In the genomic region with DNA sequence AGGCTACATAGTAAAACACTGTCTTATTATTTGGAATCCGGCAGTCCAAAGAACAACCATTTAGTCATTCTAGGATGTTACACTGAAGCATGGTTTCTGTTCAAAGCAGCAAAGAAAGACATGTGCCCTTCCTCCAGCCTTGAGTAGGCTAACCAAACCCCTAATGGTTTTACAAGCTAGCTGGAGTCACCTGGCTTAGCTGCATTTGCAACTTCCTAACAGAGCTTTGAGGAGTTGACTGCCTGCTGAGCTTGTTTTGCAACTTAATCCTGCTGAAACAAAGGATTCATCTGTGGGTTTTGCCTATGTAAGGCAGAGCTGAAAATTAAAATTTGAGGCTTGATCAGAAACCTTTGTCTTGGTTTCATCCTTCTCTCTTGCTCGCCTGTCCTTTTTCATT, we compare ENCODE assay signal across 27 mouse cellular contexts. TPM values are rescaled to one million over a fixed set of nuclear protein-coding genes. Genes with fewer than 3 reads are reported as not detected.
DNase-seq lines count a peak whose midpoint lies in the region; TF ChIP-seq lines count a peak whose summit lies in the region.
"Had no signal": no experiment of that assay in that cellular context is flagged by ENCODE, and none has a peak within 500 bp of the region (broad histone marks: within the 10 kb centered on the region; RNA-seq: fewer than 3 reads in every experiment).

No protein-coding gene starts in this region.

- H3K4me3 ChIP-seq in ES-Bruce4 (ENCODE audit: low read depth, low read length) = no peak overlapping the region
- H3K4me3 ChIP-seq in ES-E14 (ENCODE audit: insufficient read depth in 1 of 2, low read depth in 1 of 2, low read length in 2 of 2, poor library complexity in 1 of 2, severe bottlenecking in 1 of 2) = no peak overlapping the region
- H3K4me3 ChIP-seq: embryonic facial prominence, embryonic 10.5 days; embryonic facial prominence, embryonic 12.5 days; forebrain, embryonic 13.5 days; forebrain, embryonic 15.5 days had no signal

- in situ Hi-C loops in ES-E14 (cut with MboI; ENCODE audit: low sequenced_read_pairs in 2 of 2, unreplicated experiment in 2 of 2) = no loop called here

- H3K27ac ChIP-seq in ES-Bruce4 (ENCODE audit: insufficient read depth, low read length) = peak overlapping the region; percentile 44; the same call in 1 of the 2 replicates
- no peak overlapping the region for H3K27ac ChIP-seq in ES-E14 (ENCODE audit: insufficient read depth, low read depth, low read length, poor library complexity, severe bottlenecking)
- H3K27ac ChIP-seq: embryonic facial prominence, embryonic 10.5 days; embryonic facial prominence, embryonic 12.5 days; forebrain, embryonic 13.5 days; forebrain, embryonic 15.5 days had no signal

- H3K9me3 ChIP-seq in ES-Bruce4 (replicated peaks; ENCODE audit: control insufficient read depth, insufficient read depth, low read length, poor library complexity, severe bottlenecking) (no peaks in the 10 kb centered on the region; the same call in 1 of the 2 replicates), ES-E14 (ENCODE audit: control insufficient read depth, insufficient read depth, low read depth, low read length) (no peaks in the 10 kb centered on the region)
- H3K9me3 ChIP-seq: forebrain, embryonic 15.5 days had no signal

- no peak for TF ChIP-seq POLR2A in ES-Bruce4 (IDR thresholded peaks at IDR 0.05; ENCODE audit: insufficient read depth, low read length)

- H3K9ac ChIP-seq in ES-Bruce4 (ENCODE audit: low read depth, poor library complexity, severe bottlenecking) = no peak overlapping the region
- no peak overlapping the region for H3K9ac ChIP-seq in ES-E14 (ENCODE audit: insufficient read depth, low read depth, low read length, poor library complexity, severe bottlenecking)
- H3K9ac ChIP-seq: embryonic facial prominence, embryonic 12.5 days; forebrain, embryonic 13.5 days; forebrain, embryonic 15.5 days; forebrain, postnatal 0 days had no signal

- H3K36me3 ChIP-seq in ES-Bruce4 (ENCODE audit: control insufficient read depth, insufficient read depth, low read length, poor library complexity, severe bottlenecking) (no peaks in the 10 kb centered on the region), ES-E14 (ENCODE audit: control insufficient read depth, insufficient read depth, low read length, poor library complexity, severe bottlenecking) (no peaks in the 10 kb centered on the region)
- H3K36me3 ChIP-seq: embryonic facial prominence, embryonic 10.5 days; embryonic facial prominence, embryonic 12.5 days; forebrain, embryonic 15.5 days had no signal

- DNase-seq in ES-E14 (ENCODE audit: low read depth, low spot score) (peak; percentile 17), ZHBTc4 (ENCODE audit: low read depth, low spot score) (peak; percentile 34)
- DNase-seq in cerebellum, adult 8-10 months = no peak
- DNase-seq in gastrocnemius, adult 8-10 months (ENCODE audit: low spot score in 2 of 2) = no peak
- DNase-seq: adrenal gland, adult 2 months; adrenal gland, postnatal 10 days; adrenal gland, postnatal 25 days; B cell, adult 2 months; cerebellum, adult 11 months; cerebellum, adult 18-20 months; cerebellum, adult 9-10 months; cerebellum, postnatal 10 days; cerebellum, postnatal 25 days; forebrain, postnatal 0 days had no signal

- TF ChIP-seq CTCF in ES-Bruce4 (IDR thresholded peaks at IDR 0.05; ENCODE audit: low read depth, low read length) = no peak

- H3K27me3 ChIP-seq in ES-Bruce4 (ENCODE audit: control insufficient read depth, insufficient read depth, low read length, poor library complexity, severe bottlenecking) = no peaks in the 10 kb centered on the region
- H3K27me3 ChIP-seq: CH12.LX; embryonic facial prominence, embryonic 12.5 days; forebrain, embryonic 13.5 days; forebrain, embryonic 15.5 days had no signal

- no peak for TF ChIP-seq EP300 in ES-Bruce4 (IDR thresholded peaks at IDR 0.05; ENCODE audit: insufficient read depth, low read depth, low read length)

- no peaks in the 10 kb centered on the region for H3K4me1 ChIP-seq in ES-Bruce4 (ENCODE audit: control insufficient read depth, insufficient read depth, low read length)
- H3K4me1 ChIP-seq in ES-E14 (ENCODE audit: control insufficient read depth in 2 of 2, insufficient read depth in 2 of 2, low read length in 2 of 2, poor library complexity in 1 of 2) = no peaks in the 10 kb centered on the region
- H3K4me1 ChIP-seq: embryonic facial prominence, embryonic 10.5 days; embryonic facial prominence, embryonic 12.5 days; forebrain, embryonic 13.5 days; forebrain, embryonic 15.5 days had no signal

TF ChIP-seq in ES-E14, 5 proteins besides CTCF, POLR2A, EP300 and RAD21:
- TF ChIP-seq ZC3H11A (IDR thresholded peaks at IDR 0.05; ENCODE audit: borderline replicate concordance, low read depth, low read length) (no peak), ZNF384 (IDR thresholded peaks at IDR 0.05; ENCODE audit: low read depth, low read length) (no peak), HCFC1 (IDR thresholded peaks at IDR 0.05; ENCODE audit: borderline replicate concordance, insufficient read depth, low read length) (no peak), MAFK (IDR thresholded peaks at IDR 0.05; ENCODE audit: insufficient read depth, low read depth, low read length) (no peak), CHD2 (IDR thresholded peaks at IDR 0.05; ENCODE audit: low read depth, low read length) (no peak)

RNA-seq across cellular contexts. Expression of gene Zfp938, which starts 16.3 kb away (rescaled TPM):
- polyA plus RNA-seq in ES-Bruce4 (2011; ENCODE audit: insufficient read depth, insufficient read length, low read depth, missing spikeins) = 6.1 and 7.3 TPM in 2 replicates
- 7.3 and 7.6 TPM in 2 replicates for total RNA-seq in ES-E14 (2012; rRNA removed)
- 1 to 10 TPM; 4.6 to 5.9 (median 5.2) TPM for total RNA-seq in gastrocnemius, adult 8-10 months (2022)
- total RNA-seq: MEL had no signal

RNA-seq across cellular contexts. Expression of gene 4932415D10Rik, which starts 59.1 kb away (rescaled TPM):
- not detected in 2 replicates for polyA plus RNA-seq in ES-Bruce4 (2011; ENCODE audit: insufficient read depth, insufficient read length, low read depth, missing spikeins)
- not detected in 2 replicates for total RNA-seq in ES-E14 (2012; rRNA removed)
- not detected for total RNA-seq in gastrocnemius, adult 8-10 months (2022)
- total RNA-seq: adrenal gland, adult 2 months; adrenal gland, postnatal 10 days; adrenal gland, postnatal 25 days; adrenal gland, postnatal 4 days; forebrain, postnatal 0 days; MEL had no signal
- polyA plus RNA-seq: adrenal gland, adult 2 months; brain, embryonic 14.5 days; CD4-positive, CD25-positive, alpha-beta regulatory T cell, adult 4 months; cortical plate, adult 2 months; embryonic facial prominence, embryonic 10.5 days; embryonic facial prominence, embryonic 12.5 days; embryonic facial prominence, embryonic 14.5 days; forebrain, embryonic 11.5 days; forebrain, embryonic 13.5 days; forebrain, embryonic 15.5 days; forebrain, postnatal 0 days had no signal

Comparison
In these comparisons a context has a peak if more than half of its experiments do, and no peak if none do; other contexts are left out.
1. DNase-seq: peak in ES-E14 (single experiment) and ZHBTc4 (single experiment); none in cerebellum, adult 8-10 months (single experiment) and gastrocnemius, adult 8-10 months (0 of 2).